Mouse (Mus musculus): Measurements from ENCODE around the gene Lck. TPM values are rescaled to one million over a fixed set of nuclear protein-coding genes. Genes with fewer than 3 reads are reported as not detected.

Lck gene
- 11.4 and 14.1 TPM in 2 replicates for polyA plus RNA-seq (2014; fragmentation: Nextera tagmentation; extraction: Ambion mirVana)

GRCm38 (mm10) chr4:129573430-129573829 is at the start of gene Lck:
Gene Lck (minus strand): TSS chr4:129573641.
- Histone ChIP-seq H3K36me3 (ENCODE audit: control insufficient read depth, insufficient read depth, low read length) (no peaks in the 10 kb centered on the region), H3K4me3 (ENCODE audit: low read length) (no peak within 1 kb of the TSS), H3K27me3 (ENCODE audit: control insufficient read depth, insufficient read depth, low read length) (no peaks in the 10 kb centered on the region), H3K4me2 (replicated peaks; ENCODE audit: low read depth, low read length) (no peak within 1 kb of the TSS), H3K9ac (ENCODE audit: low read depth, low read length) (no peak within 1 kb of the TSS), H3K27ac (ENCODE audit: low read depth, low read length) (peak within 1 kb of the TSS; percentile 14; the same call in 1 of the 2 replicates), H3K9me3 (ENCODE audit: control insufficient read depth, low read length) (no peaks in the 10 kb centered on the region), H3K4me1 (ENCODE audit: control insufficient read depth, insufficient read depth, low read length) (peaks cover 7% of the 10 kb centered on the region)
- WGBS: 91% methylated on average over 8 of the region's 8 CpGs
- no peak for ATAC-seq (ENCODE audit: low FRiP score, low TSS enrichment)

GRCm38 (mm10) chr4:129622803-129623535 is 49.5 kb upstream of the Lck start:
- Histone ChIP-seq H3K27me3 (ENCODE audit: control insufficient read depth, insufficient read depth, low read length) (no peaks in the 10 kb centered on the region), H3K4me2 (replicated peaks; ENCODE audit: low read depth, low read length) (peak overlapping the region; percentile 65), H3K9me3 (ENCODE audit: control insufficient read depth, low read length) (no peaks in the 10 kb centered on the region), H3K27ac (ENCODE audit: low read depth, low read length) (peak overlapping the region; percentile 68), H3K36me3 (ENCODE audit: control insufficient read depth, insufficient read depth, low read length) (peaks cover 19% of the 10 kb centered on the region), H3K9ac (ENCODE audit: low read depth, low read length) (peak overlapping the region; percentile 64), H3K4me3 (ENCODE audit: low read length) (peak overlapping the region; percentile 48), H3K4me1 (ENCODE audit: control insufficient read depth, insufficient read depth, low read length) (peaks cover 24% of the 10 kb centered on the region)
- WGBS: 14% methylated on average over 8 of the region's 8 CpGs
- no peak for ATAC-seq (ENCODE audit: low FRiP score, low TSS enrichment)

GRCm38 (mm10) chr4:129622120-129622802 is 48.8 kb upstream of the Lck start:
- Histone ChIP-seq H3K4me1 (ENCODE audit: control insufficient read depth, insufficient read depth, low read length) (peaks cover 28% of the 10 kb centered on the region), H3K36me3 (ENCODE audit: control insufficient read depth, insufficient read depth, low read length) (peaks cover 14% of the 10 kb centered on the region), H3K9ac (ENCODE audit: low read depth, low read length) (peak overlapping the region; percentile 64; the same call in 1 of the 2 replicates), H3K4me2 (replicated peaks; ENCODE audit: low read depth, low read length) (no peak overlapping the region; the same call in 1 of the 2 replicates), H3K27me3 (ENCODE audit: control insufficient read depth, insufficient read depth, low read length) (no peaks in the 10 kb centered on the region), H3K4me3 (ENCODE audit: low read length) (peak overlapping the region; percentile 48; the same call in 1 of the 2 replicates), H3K27ac (ENCODE audit: low read depth, low read length) (no peak overlapping the region), H3K9me3 (ENCODE audit: control insufficient read depth, low read length) (no peaks in the 10 kb centered on the region)
- no peak for ATAC-seq (ENCODE audit: low FRiP score, low TSS enrichment)
- WGBS: 82% methylated on average over 11 of the region's 11 CpGs

- H3K4me2 ChIP-seq (replicated peaks; ENCODE audit: low read depth, low read length): no peak overlapping the region
- H3K9me3 ChIP-seq (ENCODE audit: control insufficient read depth, low read length): no peaks in the 10 kb centered on the region
- H3K27ac ChIP-seq (ENCODE audit: low read depth, low read length): no peak overlapping the region
- H3K9ac ChIP-seq (ENCODE audit: low read depth, low read length): no peak overlapping the region
- H3K4me1 ChIP-seq (ENCODE audit: control insufficient read depth, insufficient read depth, low read length): peaks cover 28% of the 10 kb centered on the region
- 77% methylated on average over 8 of the region's 8 CpGs for WGBS
- no peak for ATAC-seq (ENCODE audit: low FRiP score, low TSS enrichment)
- H3K4me3 ChIP-seq (ENCODE audit: low read length): no peak overlapping the region
- H3K36me3 ChIP-seq (ENCODE audit: control insufficient read depth, insufficient read depth, low read length): peaks cover 14% of the 10 kb centered on the region; the same call in 1 of the 2 replicates
- no peaks in the 10 kb centered on the region for H3K27me3 ChIP-seq (ENCODE audit: control insufficient read depth, insufficient read depth, low read length)
Measured at GRCm38 (mm10) chr4:129621283-129621841, 47.9 kb upstream of the Lck start.

- Histone ChIP-seq H3K4me3 (ENCODE audit: low read length) (no peak overlapping the region), H3K4me2 (replicated peaks; ENCODE audit: low read depth, low read length) (0 out of 2 replicates have a peak overlapping the region, but pooled peaks have one; percentile 6), H3K27ac (ENCODE audit: low read depth, low read length) (no peak overlapping the region), H3K9me3 (ENCODE audit: control insufficient read depth, low read length) (no peaks in the 10 kb centered on the region), H3K4me1 (ENCODE audit: control insufficient read depth, insufficient read depth, low read length) (peaks cover 28% of the 10 kb centered on the region), H3K27me3 (ENCODE audit: control insufficient read depth, insufficient read depth, low read length) (no peaks in the 10 kb centered on the region), H3K9ac (ENCODE audit: low read depth, low read length) (no peak overlapping the region), H3K36me3 (ENCODE audit: control insufficient read depth, insufficient read depth, low read length) (peaks cover 14% of the 10 kb centered on the region; the same call in 1 of the 2 replicates)
- 85% methylated on average over 11 of the region's 11 CpGs for WGBS
- no peak for ATAC-seq (ENCODE audit: low FRiP score, low TSS enrichment)
Measured at GRCm38 (mm10) chr4:129620419-129621282, 47.2 kb upstream of the Lck start.

GRCm38 (mm10) chr4:129618786-129619691 is 45.6 kb upstream of the Lck start, which contains the start of gene Iqcc:
Gene Iqcc (minus strand): TSS chr4:129619099.
- Histone ChIP-seq H3K4me1 (ENCODE audit: control insufficient read depth, insufficient read depth, low read length) (peaks cover 18% of the 10 kb centered on the region), H3K4me3 (ENCODE audit: low read length) (peak within 1 kb of the TSS; percentile 66), H3K27me3 (ENCODE audit: control insufficient read depth, insufficient read depth, low read length) (no peaks in the 10 kb centered on the region), H3K27ac (ENCODE audit: low read depth, low read length) (peak within 1 kb of the TSS; percentile 72; the same call in 1 of the 2 replicates), H3K4me2 (replicated peaks; ENCODE audit: low read depth, low read length) (peak within 1 kb of the TSS; percentile 82), H3K9ac (ENCODE audit: low read depth, low read length) (peak within 1 kb of the TSS; percentile 80), H3K9me3 (ENCODE audit: control insufficient read depth, low read length) (no peaks in the 10 kb centered on the region), H3K36me3 (ENCODE audit: control insufficient read depth, insufficient read depth, low read length) (peaks cover 15% of the 10 kb centered on the region; the same call in 1 of the 2 replicates)
- 5% methylated on average over 43 of the region's 44 CpGs for WGBS
- peak; percentile 87 for ATAC-seq (ENCODE audit: low FRiP score, low TSS enrichment)

GRCm38 (mm10) chr4:129618031-129618430 is 44.6 kb upstream of the Lck start:
- H3K4me2 ChIP-seq (replicated peaks; ENCODE audit: low read depth, low read length): peak overlapping the region; percentile 82
- peak overlapping the region; percentile 80; the same call in 1 of the 2 replicates for H3K9ac ChIP-seq (ENCODE audit: low read depth, low read length)
- no peak overlapping the region for H3K27ac ChIP-seq (ENCODE audit: low read depth, low read length)
- H3K4me3 ChIP-seq (ENCODE audit: low read length): peak overlapping the region; percentile 66
- peaks cover 15% of the 10 kb centered on the region; the same call in 1 of the 2 replicates for H3K36me3 ChIP-seq (ENCODE audit: control insufficient read depth, insufficient read depth, low read length)
- ATAC-seq (ENCODE audit: low FRiP score, low TSS enrichment): no peak
- H3K9me3 ChIP-seq (ENCODE audit: control insufficient read depth, low read length): no peaks in the 10 kb centered on the region
- WGBS: 90% methylated on average over 5 of the region's 5 CpGs
- H3K4me1 ChIP-seq (ENCODE audit: control insufficient read depth, insufficient read depth, low read length): peaks cover 16% of the 10 kb centered on the region
- no peaks in the 10 kb centered on the region for H3K27me3 ChIP-seq (ENCODE audit: control insufficient read depth, insufficient read depth, low read length)
